Mouse (Mus musculus) ES-E14 (cell line): ENCODE measurements at regions not wholly inside any gene's neighbourhood (a gene's known extent, or its start where the extent isn't known, plus 50 kb on each side); places are given as distances from the start of the nearest gene placed in this dataset.

Experiments
- DNase-seq: peaks from one replicate; pipeline ENCODE4 v3.0.0-alpha.2; 2013; ENCODE audit warnings: low read depth, low spot score
- H3K27ac ChIP-seq: 2 replicates; pipeline ENCODE4 v1.5.1; 2012; ENCODE audit warnings: low read depth, mild to moderate bottlenecking, low read length, moderate library complexity, mixed read lengths; ENCODE audit not compliant: poor library complexity, insufficient read depth, severe bottlenecking
- H3K36me3 ChIP-seq: 2 replicates; pipeline ENCODE4 v1.6.1; 2012; ENCODE audit warnings: mild to moderate bottlenecking, low read length, moderate library complexity, mixed read lengths; ENCODE audit not compliant: control insufficient read depth, poor library complexity, insufficient read depth, severe bottlenecking
- H3K4me1 ChIP-seq, 2 experiments: fragments of 150-350 bp in 1 of 2; sonication (generic) in 1 of 2; 2 replicates each; pipeline ENCODE4 v1.6.1; 2012; ENCODE audit warnings: low read length in 2 of 2, mild to moderate bottlenecking in 1 of 2, mixed read lengths in 1 of 2; ENCODE audit not compliant: control insufficient read depth in 2 of 2, insufficient read depth in 2 of 2, poor library complexity in 1 of 2
- H3K4me3 ChIP-seq, 2 experiments: fragments of 150-350 bp in 1 of 2; sonication (generic) in 1 of 2; 2 replicates each; pipeline ENCODE4 v1.5.1; 2012; ENCODE audit warnings: low read length in 2 of 2, low read depth in 1 of 2, mild to moderate bottlenecking in 1 of 2, mixed read lengths in 1 of 2; ENCODE audit not compliant: insufficient read depth in 1 of 2, poor library complexity in 1 of 2, severe bottlenecking in 1 of 2
- H3K9ac ChIP-seq: 2 replicates; pipeline ENCODE4 v1.6.1; 2012; ENCODE audit warnings: low read depth, mild to moderate bottlenecking, low read length, mixed read lengths; ENCODE audit not compliant: poor library complexity, insufficient read depth, severe bottlenecking
- H3K9me3 ChIP-seq: fragments of 150-350 bp; sonication (generic); 2 replicates; pipeline ENCODE4 v1.6.1; 2012; ENCODE audit warnings: low read depth, mild to moderate bottlenecking, low read length; ENCODE audit not compliant: control insufficient read depth, insufficient read depth
- CHD2 ChIP-seq: IDR thresholded peaks from 2 replicates; pipeline ENCODE4 v1.6.1; 2014; ENCODE audit warnings: mild to moderate bottlenecking, low read depth, low read length, inconsistent platforms
- HCFC1 ChIP-seq: IDR thresholded peaks from 2 replicates; pipeline ENCODE4 v1.6.1; 2012; ENCODE audit warnings: low read length, inconsistent platforms, borderline replicate concordance; ENCODE audit not compliant: insufficient read depth
- MAFK ChIP-seq: IDR thresholded peaks from 2 replicates; pipeline ENCODE4 v1.6.1; 2014; ENCODE audit warnings: mild to moderate bottlenecking, low read depth, low read length, inconsistent platforms; ENCODE audit not compliant: insufficient read depth
- ZC3H11A ChIP-seq: IDR thresholded peaks from 2 replicates; pipeline ENCODE4 v1.6.1; 2012; ENCODE audit warnings: low read depth, mild to moderate bottlenecking, inconsistent platforms, low read length, borderline replicate concordance
- ZNF384 ChIP-seq: IDR thresholded peaks from 2 replicates; pipeline ENCODE4 v1.6.1; 2012; ENCODE audit warnings: low read depth, low read length, inconsistent platforms
- in situ Hi-C, 2 experiments: fragments of 600-800 bp; cut with MboI; formaldehyde crosslinking; loops; one replicate each; pipeline ENCODE4 v1.15.1; 2025; ENCODE audit warnings: low sequenced_read_pairs in 2 of 2, inconsistent platforms in 1 of 2; ENCODE audit not compliant: unreplicated experiment in 2 of 2

GRCm38 (mm10) chr4:72571924-72572323 lies 280.5 kb downstream of the Aldoart1 start:
- Histone ChIP-seq H3K36me3 (no peaks in the 10 kb centered on the region), H3K9me3 (no peaks in the 10 kb centered on the region), H3K4me3 (no peak overlapping the region), H3K4me1 (no peaks in the 10 kb centered on the region), H3K27ac (no peak overlapping the region), H3K9ac (no peak overlapping the region)
- DNase-seq, result no peak
- in situ Hi-C loops, result no loop called here
- no peak for TF ChIP-seq MAFK
- TF ChIP-seq HCFC1, result no peak
- no peak for TF ChIP-seq ZC3H11A

- no peak for DNase-seq
- Histone ChIP-seq H3K36me3 (no peaks in the 10 kb centered on the region), H3K9me3 (no peaks in the 10 kb centered on the region), H3K4me1 (no peaks in the 10 kb centered on the region), H3K9ac (no peak overlapping the region), H3K27ac (no peak overlapping the region), H3K4me3 (no peak overlapping the region)
- in situ Hi-C loops, result no loop called here
- TF ChIP-seq HCFC1 (no peak), ZNF384 (no peak), CHD2 (no peak), MAFK (no peak), ZC3H11A (no peak)
Measured at GRCm38 (mm10) chr4:72565186-72565585, 287.2 kb downstream of the Aldoart1 start.

GRCm38 (mm10) chr4:72562909-72563676 lies 289.3 kb downstream of the Aldoart1 start:
- no peaks in the 10 kb centered on the region for H3K9me3 ChIP-seq
- no peak overlapping the region for H3K4me3 ChIP-seq
- H3K27ac ChIP-seq, result no peak overlapping the region
- in situ Hi-C loops, result no loop called here
- H3K4me1 ChIP-seq, result no peaks in the 10 kb centered on the region
- H3K9ac ChIP-seq, result no peak overlapping the region
- H3K36me3 ChIP-seq, result no peaks in the 10 kb centered on the region
- TF ChIP-seq CHD2 (no peak), ZC3H11A (no peak), MAFK (no peak), HCFC1 (no peak), ZNF384 (no peak)
- DNase-seq, result no peak

- Histone ChIP-seq H3K4me3 (no peak overlapping the region), H3K9ac (no peak overlapping the region), H3K9me3 (no peaks in the 10 kb centered on the region), H3K27ac (no peak overlapping the region), H3K36me3 (no peaks in the 10 kb centered on the region), H3K4me1 (no peaks in the 10 kb centered on the region)
- in situ Hi-C loops, result no loop called here
- no peak for DNase-seq
- TF ChIP-seq HCFC1 (no peak), ZNF384 (no peak), CHD2 (no peak), ZC3H11A (no peak), MAFK (no peak)
Measured at GRCm38 (mm10) chr4:72554276-72554675, 298.2 kb downstream of the Aldoart1 start.

- Histone ChIP-seq H3K4me3 (no peak overlapping the region), H3K9me3 (no peaks in the 10 kb centered on the region), H3K27ac (no peak overlapping the region), H3K4me1 (no peaks in the 10 kb centered on the region), H3K36me3 (no peaks in the 10 kb centered on the region), H3K9ac (no peak overlapping the region)
- in situ Hi-C loops, result no loop called here
- no peak for TF ChIP-seq CHD2
- no peak for TF ChIP-seq HCFC1
- TF ChIP-seq ZC3H11A, result no peak
- TF ChIP-seq ZNF384, result no peak
- no peak for TF ChIP-seq MAFK
- DNase-seq, result no peak
Measured at GRCm38 (mm10) chr4:72534563-72534962, 317.9 kb downstream of the Aldoart1 start.
